ENCODE assay signal across 7 mouse cellular contexts in genomic region chr5:21091179-21091578, GRCm38 (mm10).
"Had no signal": no experiment of that assay in that cellular context is flagged by ENCODE, and none has a peak within 500 bp of the region (broad histone marks: within the 10 kb centered on the region; RNA-seq: fewer than 3 reads in every experiment).

No protein-coding gene starts in this region.

- DNase-seq: kidney, adult 18-20 months; kidney, postnatal 10 days; liver, postnatal 0 days; right cerebral cortex, adult 18-20 months; right cerebral cortex, postnatal 25 days; thymus, adult 18-20 months; thymus, postnatal 36 days had no signal
